Mouse (Mus musculus): ENCODE measurements at regions not wholly inside any gene's neighbourhood (a gene's known extent, or its start where the extent isn't known, plus 50 kb on each side); places are given as distances from the start of the nearest gene placed in this dataset.

- Histone ChIP-seq H3K27ac (no peak overlapping the region), H3K27me3 (no peaks in the 10 kb centered on the region; the same call in 1 of the 2 replicates), H3K4me2 (replicated peaks) (no peak overlapping the region), H3K9me3 (no peaks in the 10 kb centered on the region), H3K9ac (replicated peaks) (no peak overlapping the region), H3K36me3 (no peaks in the 10 kb centered on the region), H3K4me3 (replicated peaks) (no peak overlapping the region), H3K4me1 (replicated peaks) (peaks cover 8% of the 10 kb centered on the region; the same call in 1 of the 2 replicates)
- 74% methylated on average over 4 of the region's 4 CpGs for WGBS
- ATAC-seq: no peak
Measured at GRCm38 (mm10) chr3:38046611-38047010, 322.3 kb upstream of the Gm5148 start.

- Histone ChIP-seq H3K9me3 (no peaks in the 10 kb centered on the region), H3K36me3 (no peaks in the 10 kb centered on the region), H3K27me3 (no peaks in the 10 kb centered on the region; the same call in 1 of the 2 replicates), H3K4me3 (replicated peaks) (no peak overlapping the region), H3K9ac (replicated peaks) (no peak overlapping the region), H3K4me2 (replicated peaks) (no peak overlapping the region), H3K4me1 (replicated peaks) (peaks cover 8% of the 10 kb centered on the region; the same call in 1 of the 2 replicates), H3K27ac (no peak overlapping the region)
- 82% methylated on average over 2 of the region's 2 CpGs for WGBS
- ATAC-seq: no peak
Measured at GRCm38 (mm10) chr3:38045989-38046388, 321.7 kb upstream of the Gm5148 start.

- WGBS: 57% methylated on average over 6 of the region's 6 CpGs
- H3K36me3 ChIP-seq: no peaks in the 10 kb centered on the region
- ATAC-seq: no peak
Measured at GRCm38 (mm10) chr3:38045523-38045922, 321.2 kb upstream of the Gm5148 start.

GRCm38 (mm10) chr3:38044338-38044737 lies 320.0 kb upstream of the Gm5148 start:
- H3K4me2 ChIP-seq (replicated peaks): no peak overlapping the region
- no peaks in the 10 kb centered on the region for H3K9me3 ChIP-seq
- no peak overlapping the region for H3K4me3 ChIP-seq (replicated peaks)
- no peak for ATAC-seq
- no peaks in the 10 kb centered on the region; the same call in 1 of the 2 replicates for H3K27me3 ChIP-seq
- 77% methylated on average over 7 of the region's 7 CpGs for WGBS
- H3K9ac ChIP-seq (replicated peaks): no peak overlapping the region
- H3K27ac ChIP-seq: no peak overlapping the region
- peaks cover 8% of the 10 kb centered on the region; the same call in 1 of the 2 replicates for H3K4me1 ChIP-seq (replicated peaks)
- H3K36me3 ChIP-seq: no peaks in the 10 kb centered on the region

More at GRCm38 (mm10) chr3:38045523-38045922, 321.2 kb upstream of the Gm5148 start:
- Histone ChIP-seq H3K27ac (no peak overlapping the region), H3K9ac (replicated peaks) (no peak overlapping the region), H3K4me3 (replicated peaks) (no peak overlapping the region), H3K27me3 (no peaks in the 10 kb centered on the region; the same call in 1 of the 2 replicates), H3K4me1 (replicated peaks) (peaks cover 8% of the 10 kb centered on the region; the same call in 1 of the 2 replicates), H3K4me2 (replicated peaks) (no peak overlapping the region), H3K9me3 (no peaks in the 10 kb centered on the region)

- no peaks in the 10 kb centered on the region; the same call in 1 of the 2 replicates for H3K27me3 ChIP-seq
- peaks cover 8% of the 10 kb centered on the region; the same call in 1 of the 2 replicates for H3K4me1 ChIP-seq (replicated peaks)
- H3K36me3 ChIP-seq: no peaks in the 10 kb centered on the region
- H3K4me2 ChIP-seq (replicated peaks): no peak overlapping the region
- H3K4me3 ChIP-seq (replicated peaks): no peak overlapping the region
- H3K9me3 ChIP-seq: no peaks in the 10 kb centered on the region
- H3K9ac ChIP-seq (replicated peaks): no peak overlapping the region
- no peak for ATAC-seq
- 83% methylated on average over 6 of the region's 6 CpGs for WGBS
- H3K27ac ChIP-seq: no peak overlapping the region
Measured at GRCm38 (mm10) chr3:38042614-38043013, 318.3 kb upstream of the Gm5148 start.

GRCm38 (mm10) chr3:38036131-38036530 lies 311.8 kb upstream of the Gm5148 start:
- no peaks in the 10 kb centered on the region for H3K4me1 ChIP-seq (replicated peaks)
- H3K27ac ChIP-seq: no peak overlapping the region
- no peak overlapping the region for H3K4me2 ChIP-seq (replicated peaks)
- H3K27me3 ChIP-seq: no peaks in the 10 kb centered on the region
- no peak overlapping the region for H3K4me3 ChIP-seq (replicated peaks)
- ATAC-seq: no peak
- H3K9ac ChIP-seq (replicated peaks): no peak overlapping the region
- H3K36me3 ChIP-seq: no peaks in the 10 kb centered on the region
- H3K9me3 ChIP-seq: no peaks in the 10 kb centered on the region

GRCm38 (mm10) chr3:38034138-38034537 lies 309.8 kb upstream of the Gm5148 start:
- H3K4me3 ChIP-seq (replicated peaks): no peak overlapping the region
- H3K9ac ChIP-seq (replicated peaks): no peak overlapping the region
- H3K27ac ChIP-seq: no peak overlapping the region
- no peaks in the 10 kb centered on the region for H3K27me3 ChIP-seq
- 77% methylated on average over 3 of the region's 3 CpGs for WGBS
- H3K36me3 ChIP-seq: no peaks in the 10 kb centered on the region
- H3K4me2 ChIP-seq (replicated peaks): no peak overlapping the region
- no peaks in the 10 kb centered on the region for H3K4me1 ChIP-seq (replicated peaks)
- H3K9me3 ChIP-seq: no peaks in the 10 kb centered on the region
- ATAC-seq: no peak

- 0 out of 2 replicates have a peak, but pooled peaks cover 3% of the 10 kb centered on the region for H3K9me3 ChIP-seq
- 0 out of 2 replicates have a peak, but pooled peaks have one; percentile 9 for ATAC-seq
- no peak overlapping the region for H3K27ac ChIP-seq
- H3K27me3 ChIP-seq: no peaks in the 10 kb centered on the region
- no peaks in the 10 kb centered on the region for H3K36me3 ChIP-seq
- no peaks in the 10 kb centered on the region for H3K4me1 ChIP-seq (replicated peaks)
- H3K4me2 ChIP-seq (replicated peaks): no peak overlapping the region
- H3K9ac ChIP-seq (replicated peaks): no peak overlapping the region
- WGBS: 63% methylated on average over 1 of the region's 1 CpGs
- H3K4me3 ChIP-seq (replicated peaks): no peak overlapping the region
Measured at GRCm38 (mm10) chr3:38014768-38015167, 290.5 kb upstream of the Gm5148 start.

- H3K4me3 ChIP-seq (replicated peaks): no peak overlapping the region
- H3K4me1 ChIP-seq (replicated peaks): no peaks in the 10 kb centered on the region
- no peak overlapping the region for H3K27ac ChIP-seq
- no peaks in the 10 kb centered on the region for H3K9me3 ChIP-seq
- 45% methylated on average over 4 of the region's 4 CpGs for WGBS
- no peak for ATAC-seq
- no peaks in the 10 kb centered on the region for H3K27me3 ChIP-seq
- no peaks in the 10 kb centered on the region for H3K36me3 ChIP-seq
- no peak overlapping the region for H3K9ac ChIP-seq (replicated peaks)
- no peak overlapping the region for H3K4me2 ChIP-seq (replicated peaks)
Measured at GRCm38 (mm10) chr3:38009168-38009567, 284.9 kb upstream of the Gm5148 start.

- WGBS: 86% methylated on average over 7 of the region's 7 CpGs
Measured at GRCm38 (mm10) chr3:38008321-38008720, 284.0 kb upstream of the Gm5148 start.

GRCm38 (mm10) chr3:38007626-38008025 lies 283.3 kb upstream of the Gm5148 start:
- Histone ChIP-seq H3K4me2 (replicated peaks) (no peak overlapping the region), H3K4me1 (replicated peaks) (no peaks in the 10 kb centered on the region), H3K27ac (no peak overlapping the region), H3K9me3 (no peaks in the 10 kb centered on the region), H3K36me3 (no peaks in the 10 kb centered on the region), H3K9ac (replicated peaks) (no peak overlapping the region), H3K4me3 (replicated peaks) (no peak overlapping the region), H3K27me3 (no peaks in the 10 kb centered on the region)
- no peak for ATAC-seq
- WGBS: 77% methylated on average over 1 of the region's 1 CpGs

More at GRCm38 (mm10) chr3:38008321-38008720, 284.0 kb upstream of the Gm5148 start:
- Histone ChIP-seq H3K4me2 (replicated peaks) (no peak overlapping the region), H3K4me1 (replicated peaks) (no peaks in the 10 kb centered on the region), H3K27ac (no peak overlapping the region), H3K9ac (replicated peaks) (no peak overlapping the region), H3K27me3 (no peaks in the 10 kb centered on the region), H3K9me3 (no peaks in the 10 kb centered on the region), H3K36me3 (no peaks in the 10 kb centered on the region), H3K4me3 (replicated peaks) (no peak overlapping the region)
- no peak for ATAC-seq

- Histone ChIP-seq H3K27ac (no peak overlapping the region), H3K4me3 (replicated peaks) (no peak overlapping the region), H3K27me3 (0 out of 2 replicates have a peak, but pooled peaks cover 3% of the 10 kb centered on the region), H3K9me3 (no peaks in the 10 kb centered on the region), H3K4me2 (replicated peaks) (no peak overlapping the region), H3K4me1 (replicated peaks) (no peaks in the 10 kb centered on the region), H3K9ac (replicated peaks) (no peak overlapping the region), H3K36me3 (no peaks in the 10 kb centered on the region)
- 98% methylated on average over 10 of the region's 10 CpGs for WGBS
- no peak for ATAC-seq
Measured at GRCm38 (mm10) chr3:38002275-38002674, 278.0 kb upstream of the Gm5148 start.

GRCm38 (mm10) chr3:37999779-38000178 lies 275.5 kb upstream of the Gm5148 start:
- Histone ChIP-seq H3K27ac (no peak overlapping the region), H3K36me3 (no peaks in the 10 kb centered on the region), H3K27me3 (peaks cover 11% of the 10 kb centered on the region), H3K4me1 (replicated peaks) (no peaks in the 10 kb centered on the region), H3K9ac (replicated peaks) (no peak overlapping the region), H3K9me3 (no peaks in the 10 kb centered on the region), H3K4me3 (replicated peaks) (no peak overlapping the region), H3K4me2 (replicated peaks) (no peak overlapping the region)
- 97% methylated on average over 1 of the region's 1 CpGs for WGBS
- no peak for ATAC-seq

Data from midbrain, embryonic 13.5 days (tissue).